Mouse (Mus musculus) erythroblast, adult 5-6 weeks (primary cell): ENCODE measurements around the gene Urb2. TPM values are rescaled to one million over a fixed set of nuclear protein-coding genes. Genes with fewer than 3 reads are reported as not detected.

Source experiments
- ATAC-seq: replicated peaks from 2 replicates; pipeline ENCODE4 v1.8.0; 2016; ENCODE audit warnings: moderate number of reproducible peaks, mild to moderate bottlenecking, moderate TSS enrichment, inconsistent platforms; ENCODE audit not compliant: poor library complexity, low FRiP score, severe bottlenecking
- total RNA-seq, 2 experiments: library from RNA; stranded (forward) in 1 of 2; stranded (reverse) in 1 of 2; fragments of 150-400 nt in 1 of 2; fragments of 200-764, 138-1000 nt in 1 of 2; gene quantifications; 2 replicates each; pipeline versions ENCODE4 v1.2.3 to v1.2.4; 2015 to 2017; ENCODE audit warnings: low replicate concordance in 2 of 2

Urb2 gene
- 4.6 and 9.4 TPM in 2 replicates for total RNA-seq (2015; ENCODE audit: low replicate concordance)
- total RNA-seq (2017; ENCODE audit: low replicate concordance) = 4.6 and 5.0 TPM in 2 replicates

- peak; percentile 81 for ATAC-seq
Measured at GRCm38 (mm10) chr8:124021237-124022227, at the start of gene Urb2, which contains the start of gene Taf5l. Urb2 (plus strand) TSS chr8:124021508. Taf5l (minus strand) TSS chr8:124021397.

- ATAC-seq = no peak
Measured at GRCm38 (mm10) chr8:123973495-123973894, 47.8 kb upstream of the Urb2 start.

- ATAC-seq = no peak
Measured at GRCm38 (mm10) chr8:123977499-123977898, 43.8 kb upstream of the Urb2 start.

- no peak for ATAC-seq
Measured at GRCm38 (mm10) chr8:123978166-123978838, 43.0 kb upstream of the Urb2 start.

GRCm38 (mm10) chr8:123978926-123979325 lies 42.4 kb upstream of the Urb2 start:
- peak; percentile 65 for ATAC-seq

GRCm38 (mm10) chr8:123980239-123980638 lies 41.1 kb upstream of the Urb2 start:
- ATAC-seq = no peak

GRCm38 (mm10) chr8:123981674-123982073 lies 39.6 kb upstream of the Urb2 start:
- ATAC-seq = no peak

- no peak for ATAC-seq
Measured at GRCm38 (mm10) chr8:123982291-123982793, 39.0 kb upstream of the Urb2 start.

- peak; percentile 57 for ATAC-seq
Measured at GRCm38 (mm10) chr8:123982826-123983400, 38.4 kb upstream of the Urb2 start, which contains the start of gene Abcb10. Abcb10 (minus strand) TSS chr8:123983122.

- peak; percentile 85 for ATAC-seq
Measured at GRCm38 (mm10) chr8:123988605-123989038, 32.7 kb upstream of the Urb2 start.

- ATAC-seq = peak; percentile 44
Measured at GRCm38 (mm10) chr8:123989128-123989527, 32.2 kb upstream of the Urb2 start.

GRCm38 (mm10) chr8:123990277-123991049 lies 30.8 kb upstream of the Urb2 start:
- ATAC-seq = peak; percentile 34

GRCm38 (mm10) chr8:123992587-123992986 lies 28.7 kb upstream of the Urb2 start:
- peak; percentile 40 for ATAC-seq

- ATAC-seq = no peak
Measured at GRCm38 (mm10) chr8:123993597-123993996, 27.7 kb upstream of the Urb2 start.

GRCm38 (mm10) chr8:123993997-123994396 lies 27.3 kb upstream of the Urb2 start:
- ATAC-seq = no peak

- no peak for ATAC-seq
Measured at GRCm38 (mm10) chr8:123999568-123999967, 21.7 kb upstream of the Urb2 start.

GRCm38 (mm10) chr8:124002546-124003108 lies 18.7 kb upstream of the Urb2 start:
- ATAC-seq = no peak

- no peak for ATAC-seq
Measured at GRCm38 (mm10) chr8:124007829-124008228, 13.5 kb upstream of the Urb2 start.

- ATAC-seq = no peak
Measured at GRCm38 (mm10) chr8:124011580-124011979, 9.7 kb upstream of the Urb2 start.
